Mouse (Mus musculus) retina, postnatal 1 day (tissue): ENCODE data around the gene Grifin.

ENCODE experiments used
- DNase-seq: peaks from one replicate; pipeline ENCODE4 v3.0.0-alpha.2; 2012

Gene Grifin

GRCm38 (mm10) chr5:140542811-140543575, 21.9 kb downstream of the Grifin start:
- DNase-seq = peak; percentile 72

DNA sequence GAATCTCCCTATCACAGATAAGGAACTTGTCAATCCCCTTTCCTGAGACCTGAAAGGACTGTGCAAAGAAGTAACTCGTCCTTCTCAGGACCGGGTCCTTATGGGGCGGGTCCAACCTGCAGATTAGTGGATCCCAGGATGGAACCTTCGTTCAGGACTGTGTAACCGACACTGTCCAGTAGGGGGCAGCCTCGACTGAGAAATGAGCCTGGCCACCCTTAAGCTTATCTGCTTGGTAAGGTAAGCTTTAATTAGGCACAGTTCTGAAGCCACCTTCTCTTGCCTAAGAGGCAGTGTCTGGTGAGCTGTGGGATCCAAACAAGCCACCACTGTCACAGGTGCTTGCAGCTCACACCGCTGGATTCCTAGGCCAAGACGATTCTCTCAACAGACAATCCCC, 24.8 kb downstream of the Grifin start:
- DNase-seq = peak; percentile 87

DNA sequence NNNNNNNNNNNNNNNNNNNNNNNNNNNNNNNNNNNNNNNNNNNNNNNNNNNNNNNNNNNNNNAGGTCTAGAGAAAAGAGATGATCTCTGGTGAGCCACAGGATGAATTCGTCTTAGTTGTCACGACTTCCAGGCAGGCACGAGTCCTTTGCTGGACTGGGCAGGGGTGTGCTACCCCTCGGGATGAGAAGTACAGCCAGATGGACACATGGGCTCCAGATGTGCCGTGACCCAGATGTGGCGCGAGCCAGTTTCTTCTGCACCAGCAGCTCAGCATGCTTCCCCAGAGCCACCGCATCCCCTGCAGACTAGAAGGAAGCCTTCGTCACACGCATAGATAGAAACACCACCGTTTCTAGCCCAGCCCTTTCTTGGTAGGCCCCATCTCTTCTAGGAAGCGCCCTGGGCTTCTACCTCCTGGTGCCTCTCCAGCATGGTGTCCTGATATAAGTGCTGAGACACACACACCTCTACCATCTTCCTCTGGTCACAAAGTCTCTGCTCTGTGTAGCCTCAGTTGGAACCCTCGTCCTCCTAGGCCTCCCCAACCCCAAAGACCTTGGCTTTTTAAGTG, 26.7 kb downstream of the Grifin start:
- no peak for DNase-seq

GRCm38 (mm10) chr5:140526754-140527153, 38.1 kb downstream of the Grifin start:
- DNase-seq = no peak

GRCm38 (mm10) chr5:140521196-140521595, 43.7 kb downstream of the Grifin start:
- no peak for DNase-seq

- DNase-seq = no peak
Measured at GRCm38 (mm10) chr5:140517921-140518230, 47.0 kb downstream of the Grifin start.

GRCm38 (mm10) chr5:140517159-140517920, 47.5 kb downstream of the Grifin start:
- DNase-seq = no peak

DNA sequence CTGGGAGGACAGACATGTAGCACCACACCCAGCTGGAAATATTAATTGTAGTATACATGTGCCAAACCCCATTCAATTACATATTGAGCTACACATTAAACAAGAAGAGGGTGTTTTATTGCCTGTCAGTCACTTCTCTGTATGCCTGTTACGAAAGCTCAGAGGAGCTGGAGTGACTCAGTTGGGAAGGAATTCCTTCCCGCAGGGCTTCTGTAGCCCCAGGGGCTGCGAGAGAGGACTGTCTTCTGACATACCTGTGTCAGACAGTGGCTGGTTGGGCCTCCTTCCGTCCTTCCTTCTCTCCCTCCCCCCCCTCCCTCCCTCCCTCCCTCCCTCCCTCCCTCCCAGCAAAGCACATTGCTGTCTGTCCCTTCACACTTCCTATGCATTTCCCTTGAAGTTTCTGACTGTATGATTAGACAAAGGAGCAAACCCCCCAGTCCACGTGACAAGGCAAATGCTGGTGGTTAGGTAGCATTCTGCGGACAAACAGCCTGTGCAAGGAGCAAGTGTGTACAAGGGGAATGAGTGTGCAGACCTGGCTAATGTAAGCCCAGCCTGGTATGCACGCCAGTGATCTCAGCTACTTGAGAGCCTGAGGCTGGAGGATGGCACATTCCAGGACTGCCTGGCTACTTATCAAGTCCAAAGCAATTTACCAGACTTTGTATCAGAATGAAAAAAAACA, 49.9 kb downstream of the Grifin start:
- no peak for DNase-seq

DNA sequence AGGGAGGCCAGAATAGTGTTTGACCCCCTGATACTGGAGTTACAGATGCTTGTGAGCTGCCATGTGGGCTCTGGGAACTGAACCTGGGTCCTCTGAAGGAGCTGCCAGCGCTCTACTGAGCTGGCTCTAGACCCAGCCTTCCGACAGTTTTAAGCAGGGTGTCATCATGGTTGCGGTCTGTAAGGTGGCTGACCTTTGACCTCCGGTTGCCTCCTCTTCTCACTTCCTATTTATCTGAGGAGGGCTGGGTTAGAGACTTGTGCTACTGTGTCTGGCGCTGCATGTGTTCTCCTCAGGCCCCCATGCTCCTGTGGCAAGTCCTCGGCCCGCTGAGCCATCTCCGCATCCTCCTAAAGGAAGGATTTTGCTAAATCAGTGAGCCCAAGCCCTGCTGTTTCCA, 51.0 kb downstream of the Grifin start:
- DNase-seq = no peak
